Mouse (Mus musculus) heart, embryonic 11.5 days (tissue): ENCODE measurements around the gene Ptger4. TPM values are rescaled to one million over a fixed set of nuclear protein-coding genes. Genes with fewer than 3 reads are reported as not detected.

Source experiments
- ATAC-seq: fragments of 200-750 bp; cut with Nextera tagmentation; replicated peaks from 2 replicates; pipeline ENCODE4 v1.8.0; 2017; ENCODE audit warnings: moderate library complexity; ENCODE audit not compliant: insufficient number of reproducible peaks, low FRiP score, low TSS enrichment
- H3K27ac ChIP-seq: fragments of 300-500 bp; sonication (generic); 2 replicates; pipeline ENCODE4 v1.5.1; 2014; ENCODE audit warnings: mild to moderate bottlenecking, low read depth, low read length
- H3K27me3 ChIP-seq: fragments of 300-500 bp; sonication (generic); 2 replicates; pipeline ENCODE4 v1.6.1; 2014; ENCODE audit warnings: mild to moderate bottlenecking, low read length, mixed read lengths; ENCODE audit not compliant: control insufficient read depth, insufficient read depth
- H3K36me3 ChIP-seq: fragments of 300-500 bp; sonication (generic); 2 replicates; pipeline ENCODE4 v1.6.1; 2014; ENCODE audit warnings: mild to moderate bottlenecking, low read length, moderate library complexity, mixed read lengths; ENCODE audit not compliant: control insufficient read depth, insufficient read depth
- H3K4me1 ChIP-seq: fragments of 300-500 bp; sonication (generic); 2 replicates; pipeline ENCODE4 v1.6.1; 2014; ENCODE audit warnings: low read length; ENCODE audit not compliant: control insufficient read depth, insufficient read depth
- H3K4me2 ChIP-seq: fragments of 300-500 bp; sonication (generic); 2 replicates; pipeline ENCODE4 v1.6.1; 2014; ENCODE audit warnings: mild to moderate bottlenecking, moderate library complexity
- H3K4me3 ChIP-seq: fragments of 300-500 bp; sonication (generic); 2 replicates; pipeline ENCODE4 v1.5.1; 2014; ENCODE audit warnings: low read depth, low read length
- H3K9ac ChIP-seq: fragments of 300-500 bp; sonication (generic); 2 replicates; pipeline ENCODE4 v1.6.1; 2014; ENCODE audit warnings: mild to moderate bottlenecking, low read depth, low read length, moderate library complexity
- H3K9me3 ChIP-seq: fragments of 300-500 bp; sonication (generic); replicated peaks from 2 replicates; pipeline ENCODE4 v1.6.1; 2016; ENCODE audit warnings: low read length; ENCODE audit not compliant: control insufficient read depth
- WGBS: fragments of 180-500 bp; shearing (Covaris S2); extraction: QIAGEN DNeasy Blood & Tissue Kit; methylation state at CpG from one replicate; pipeline ENCODE4 v1.1.7; 2014; ENCODE audit not compliant: insufficient replicate concordance; 5-methylcytosine and 5-hydroxymethylcytosine counted together
- polyA plus RNA-seq: library from polyadenylated mRNA; unstranded; fragments of >200 nt; fragmentation: Nextera tagmentation; extraction: Ambion mirVana; gene quantifications from 2 replicates; pipeline ENCODE4 v1.2.1, GENCODE M21; 2014

The Ptger4 gene
- polyA plus RNA-seq, 1 experiment from 2014 or later: 1.6 TPM

- no peaks in the 10 kb centered on the region for H3K9me3 ChIP-seq
- peak overlapping the region; percentile 99 for H3K4me2 ChIP-seq
- H3K9ac ChIP-seq: peak overlapping the region; percentile 50
- ATAC-seq: no peak
- H3K4me1 ChIP-seq: peaks cover 8% of the 10 kb centered on the region; the same call in 1 of the 2 replicates
- peak overlapping the region; percentile 58 for H3K4me3 ChIP-seq
- WGBS: 18% methylated on average over 12 of the region's 12 CpGs
- peaks cover 35% of the 10 kb centered on the region for H3K27me3 ChIP-seq
- H3K27ac ChIP-seq: no peak overlapping the region
- H3K36me3 ChIP-seq: no peaks in the 10 kb centered on the region
Observed at GRCm38 (mm10) chr15:5241304-5242201, 2.4 kb downstream of the Ptger4 start.

- Histone ChIP-seq H3K4me3 (no peak overlapping the region), H3K36me3 (no peaks in the 10 kb centered on the region), H3K4me1 (peaks cover 11% of the 10 kb centered on the region; the same call in 1 of the 2 replicates), H3K27me3 (peaks cover 32% of the 10 kb centered on the region), H3K9me3 (no peaks in the 10 kb centered on the region), H3K4me2 (no peak overlapping the region; the same call in 1 of the 2 replicates), H3K27ac (no peak overlapping the region), H3K9ac (no peak overlapping the region)
- WGBS: 80% methylated on average over 6 of the region's 6 CpGs
- no peak for ATAC-seq
Observed at GRCm38 (mm10) chr15:5240360-5240759, 3.6 kb downstream of the Ptger4 start.

DNA sequence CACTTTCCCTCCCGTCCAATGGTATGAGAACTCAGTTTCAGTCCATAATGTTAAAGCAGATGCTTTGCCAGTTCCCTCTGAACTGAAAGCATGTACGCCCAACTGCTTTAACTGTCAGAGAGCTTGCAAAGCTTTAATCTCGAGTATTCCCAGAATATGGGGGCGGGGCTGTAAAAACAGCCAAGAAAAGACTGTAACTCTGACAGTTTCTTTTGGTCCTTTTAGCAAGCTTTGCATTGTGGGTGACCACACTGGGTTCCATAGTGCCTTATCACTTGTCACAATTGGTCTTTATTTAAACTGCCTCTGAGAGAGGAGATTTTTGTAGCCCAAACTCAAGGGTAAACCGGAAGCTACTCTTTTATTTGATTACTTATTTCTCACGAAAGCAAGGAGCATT is 4.1 kb downstream of the Ptger4 start:
- no peaks in the 10 kb centered on the region for H3K9me3 ChIP-seq
- H3K4me2 ChIP-seq: no peak overlapping the region
- peaks cover 11% of the 10 kb centered on the region; the same call in 1 of the 2 replicates for H3K4me1 ChIP-seq
- H3K9ac ChIP-seq: no peak overlapping the region
- H3K27me3 ChIP-seq: peaks cover 27% of the 10 kb centered on the region
- ATAC-seq: no peak
- H3K4me3 ChIP-seq: no peak overlapping the region
- no peaks in the 10 kb centered on the region for H3K36me3 ChIP-seq
- WGBS: 48% methylated on average over 6 of the region's 6 CpGs
- H3K27ac ChIP-seq: no peak overlapping the region

- Histone ChIP-seq H3K27ac (no peak overlapping the region), H3K36me3 (no peaks in the 10 kb centered on the region), H3K9ac (no peak overlapping the region), H3K4me1 (peaks cover 11% of the 10 kb centered on the region; the same call in 1 of the 2 replicates), H3K9me3 (no peaks in the 10 kb centered on the region), H3K4me3 (no peak overlapping the region), H3K4me2 (no peak overlapping the region), H3K27me3 (peaks cover 22% of the 10 kb centered on the region)
- WGBS: 68% methylated on average over 4 of the region's 4 CpGs
- no peak for ATAC-seq
Observed at GRCm38 (mm10) chr15:5239361-5239760, 4.6 kb downstream of the Ptger4 start.

DNA sequence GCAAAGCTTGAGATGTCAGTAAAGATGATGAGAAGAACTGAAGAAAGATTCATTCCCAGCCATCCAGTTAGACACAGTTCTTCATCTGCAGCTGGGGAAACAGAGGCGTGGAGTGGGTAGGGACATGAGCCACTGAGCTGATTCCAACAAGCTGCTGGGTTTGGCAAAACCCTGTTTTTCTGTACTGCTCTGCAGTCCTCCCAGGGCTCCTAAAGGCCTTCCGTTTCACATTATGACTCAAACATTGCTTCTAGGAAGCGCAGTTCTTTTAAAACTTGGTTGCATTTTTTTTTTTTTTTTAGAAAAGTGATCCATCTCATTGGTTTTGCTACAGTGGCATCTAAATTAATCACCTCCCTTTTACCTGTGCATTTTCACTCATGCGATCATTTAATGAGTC is 5.4 kb downstream of the Ptger4 start:
- Histone ChIP-seq H3K4me2 (no peak overlapping the region), H3K36me3 (no peaks in the 10 kb centered on the region), H3K27me3 (peaks cover 19% of the 10 kb centered on the region), H3K4me1 (peaks cover 11% of the 10 kb centered on the region; the same call in 1 of the 2 replicates), H3K27ac (no peak overlapping the region), H3K4me3 (no peak overlapping the region), H3K9me3 (no peaks in the 10 kb centered on the region), H3K9ac (no peak overlapping the region)
- no peak for ATAC-seq
- WGBS: 84% methylated on average over 4 of the region's 4 CpGs

- Histone ChIP-seq H3K4me2 (no peak overlapping the region), H3K4me1 (peaks cover 9% of the 10 kb centered on the region; the same call in 1 of the 2 replicates), H3K9ac (no peak overlapping the region), H3K4me3 (no peak overlapping the region), H3K9me3 (no peaks in the 10 kb centered on the region), H3K27me3 (peaks cover 15% of the 10 kb centered on the region), H3K27ac (no peak overlapping the region), H3K36me3 (no peaks in the 10 kb centered on the region)
- WGBS: 45% methylated on average over 7 of the region's 7 CpGs
- ATAC-seq: no peak
Observed at GRCm38 (mm10) chr15:5238073-5238472, 5.9 kb downstream of the Ptger4 start.

DNA sequence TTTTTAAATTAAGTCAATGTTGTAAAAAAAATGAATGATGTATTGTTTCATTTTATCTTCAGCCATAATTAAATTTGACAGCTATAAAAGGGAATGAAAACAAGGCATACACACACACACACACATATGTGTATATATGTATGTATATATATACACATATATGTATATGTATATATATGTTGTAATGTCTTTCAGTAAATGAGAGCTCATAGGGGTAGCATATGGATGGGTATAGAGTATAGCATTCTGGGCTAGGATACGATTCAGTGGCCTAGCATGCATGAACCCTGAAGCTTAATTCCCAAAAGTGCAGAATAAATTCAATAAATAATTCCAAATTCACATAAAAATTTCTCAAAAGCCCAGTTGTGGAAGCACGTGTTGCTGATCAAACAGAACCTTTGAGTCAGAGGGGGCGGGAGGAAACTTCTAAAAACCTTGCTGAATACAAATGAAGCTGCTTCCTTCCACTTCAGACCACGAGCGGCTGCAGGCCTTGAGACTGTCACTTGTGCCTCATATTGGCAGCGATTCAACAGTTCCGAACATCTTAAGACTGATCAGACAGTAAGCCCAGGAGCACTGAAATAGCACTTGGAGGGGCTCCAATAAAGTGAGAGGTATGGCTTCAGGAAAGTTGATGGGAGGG is 6.9 kb downstream of the Ptger4 start:
- Histone ChIP-seq H3K9me3 (no peaks in the 10 kb centered on the region), H3K27me3 (peaks cover 5% of the 10 kb centered on the region), H3K27ac (no peak overlapping the region), H3K4me1 (peaks cover 6% of the 10 kb centered on the region; the same call in 1 of the 2 replicates), H3K36me3 (no peaks in the 10 kb centered on the region), H3K4me2 (no peak overlapping the region), H3K9ac (no peak overlapping the region), H3K4me3 (no peak overlapping the region)
- WGBS: 66% methylated on average over 7 of the region's 7 CpGs
- no peak for ATAC-seq

- Histone ChIP-seq H3K4me2 (no peak overlapping the region), H3K36me3 (no peaks in the 10 kb centered on the region), H3K4me1 (peaks cover 6% of the 10 kb centered on the region; the same call in 1 of the 2 replicates), H3K27me3 (0 out of 2 replicates have a peak, but pooled peaks cover 3% of the 10 kb centered on the region), H3K9me3 (no peaks in the 10 kb centered on the region), H3K4me3 (no peak overlapping the region), H3K9ac (no peak overlapping the region), H3K27ac (no peak overlapping the region)
- 17% methylated on average over 6 of the region's 6 CpGs for WGBS
- no peak for ATAC-seq
Observed at GRCm38 (mm10) chr15:5236538-5236937, 7.4 kb downstream of the Ptger4 start.
